Mouse (Mus musculus): ENCODE results near the gene Fgfr2. TPM values are rescaled to one million over a fixed set of nuclear protein-coding genes. Genes with fewer than 3 reads are reported as not detected.

Fgfr2 gene
- polyA plus RNA-seq (2016; fragmentation: Nextera tagmentation; extraction: Ambion mirVana), result 17.8 and 18.5 TPM in 2 replicates

DNA sequence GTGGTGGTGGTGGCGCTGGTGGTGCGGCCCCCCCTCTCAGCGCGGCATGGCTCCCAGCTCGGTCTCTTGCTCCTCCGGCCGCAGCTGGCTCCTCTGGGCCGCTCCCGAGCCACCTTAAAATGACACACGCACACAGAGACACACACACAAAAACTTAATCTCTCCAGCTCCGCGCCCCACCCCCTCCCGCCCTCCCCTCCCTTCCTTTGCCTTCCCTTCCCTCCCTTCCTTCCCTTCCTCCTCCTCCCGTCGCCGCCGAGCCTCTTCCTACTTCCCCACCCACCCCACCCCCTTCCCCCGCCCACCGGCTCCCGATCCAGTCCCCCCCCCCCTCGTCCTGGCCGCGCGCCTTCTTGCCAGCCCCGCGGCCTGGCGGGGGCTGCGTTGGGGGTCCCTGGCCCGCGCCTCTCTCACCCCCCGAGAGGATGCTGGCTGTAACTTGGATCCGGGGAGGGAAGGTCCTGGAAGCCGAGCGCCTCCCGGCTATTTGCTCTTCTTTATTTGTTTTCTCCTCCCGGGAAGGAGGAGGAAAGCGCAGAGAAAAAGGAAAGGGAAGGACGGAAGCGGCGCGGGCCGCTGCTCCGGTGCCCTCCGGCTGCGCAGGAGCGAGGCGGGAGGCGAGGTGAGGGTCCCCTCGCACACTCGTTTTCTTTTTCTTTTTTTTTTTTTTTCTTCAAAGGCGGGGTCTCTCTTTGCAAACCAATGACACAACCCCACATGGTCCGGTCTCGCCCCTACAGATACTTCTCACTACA, at the start of gene Fgfr2:
Gene Fgfr2 (minus strand): TSS at position 107 of the 755 bp plus-strand sequence.
- Histone ChIP-seq H3K9me3 (replicated peaks) (no peaks in the 10 kb centered on the region), H3K9ac (peak within 1 kb of the TSS; percentile 82), H3K27me3 (replicated peaks) (peaks cover 51% of the 10 kb centered on the region), H3K27ac (peak within 1 kb of the TSS; percentile 88), H3K4me3 (peak within 1 kb of the TSS; percentile 73), H3K4me1 (peaks cover 39% of the 10 kb centered on the region), H3K36me3 (no peaks in the 10 kb centered on the region), H3K4me2 (peak within 1 kb of the TSS; percentile 98)
- peak; percentile 49 for ATAC-seq
- 3% methylated on average over 32 of the region's 53 CpGs for WGBS (ENCODE audit: insufficient replicate concordance)

DNA sequence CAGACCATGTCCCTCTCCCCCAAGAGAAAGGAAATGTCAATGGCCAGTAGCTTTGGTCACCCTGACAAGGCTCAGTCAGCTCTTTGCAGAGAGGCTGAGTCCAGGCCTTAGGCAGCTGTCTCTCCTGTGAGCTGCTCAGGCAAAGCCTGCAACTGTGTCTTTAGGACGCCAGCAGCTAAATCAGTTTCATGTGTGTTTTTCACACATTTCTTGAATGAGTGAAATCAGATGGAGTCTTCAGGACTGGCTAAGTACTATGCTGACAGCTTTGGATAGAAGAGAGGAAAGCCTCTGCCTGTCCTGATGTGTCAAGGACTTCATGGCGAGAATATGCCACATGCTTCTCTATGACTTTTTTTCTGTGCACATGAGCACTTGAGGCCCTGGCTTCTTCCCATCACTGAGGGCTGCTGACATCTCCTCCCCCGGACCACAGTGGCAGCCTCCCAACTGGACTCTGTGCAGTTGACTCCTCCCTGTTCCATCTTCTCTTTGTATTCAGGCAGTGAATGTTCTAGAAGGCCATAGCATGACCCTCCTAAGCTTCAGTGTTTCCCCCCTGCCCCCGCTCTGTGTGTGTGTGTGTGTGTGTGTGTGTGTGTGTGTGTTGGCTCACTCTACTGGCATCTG, 48.4 kb upstream of the Fgfr2 start:
- Histone ChIP-seq H3K4me3 (no peak overlapping the region), H3K27ac (no peak overlapping the region), H3K4me2 (no peak overlapping the region), H3K9ac (no peak overlapping the region), H3K27me3 (replicated peaks) (no peaks in the 10 kb centered on the region), H3K4me1 (peaks cover 8% of the 10 kb centered on the region), H3K36me3 (no peaks in the 10 kb centered on the region), H3K9me3 (replicated peaks) (no peaks in the 10 kb centered on the region)
- no peak for ATAC-seq
- WGBS (ENCODE audit: insufficient replicate concordance), result 55% methylated on average over 4 of the region's 4 CpGs

DNA sequence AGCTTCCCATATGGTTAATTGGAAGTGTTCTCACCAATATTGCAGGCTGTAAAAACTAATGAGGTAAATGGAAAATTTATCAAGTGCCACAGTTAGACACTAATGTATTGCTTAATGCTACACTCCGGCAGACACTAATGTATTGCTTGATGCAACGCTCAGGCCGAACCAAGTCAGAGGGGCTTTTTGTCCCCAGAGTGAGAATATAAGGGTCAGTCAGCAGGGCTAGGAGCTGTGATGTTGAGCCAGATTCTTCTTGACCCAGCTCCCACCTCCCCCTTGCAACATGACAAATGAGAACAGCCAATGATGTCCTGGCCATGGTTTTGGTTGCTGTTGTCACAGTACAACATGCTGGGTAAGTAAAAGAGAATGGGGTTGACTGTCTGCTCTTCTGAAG, 45.8 kb upstream of the Fgfr2 start:
- Histone ChIP-seq H3K27me3 (replicated peaks) (no peaks in the 10 kb centered on the region), H3K4me2 (no peak overlapping the region), H3K27ac (no peak overlapping the region), H3K4me1 (no peaks in the 10 kb centered on the region), H3K4me3 (no peak overlapping the region), H3K9ac (no peak overlapping the region), H3K36me3 (no peaks in the 10 kb centered on the region), H3K9me3 (replicated peaks) (no peaks in the 10 kb centered on the region)
- WGBS (ENCODE audit: insufficient replicate concordance), result 87% methylated on average over 3 of the region's 3 CpGs
- no peak for ATAC-seq

GRCm38 (mm10) chr7:133167903-133168302, 44.8 kb upstream of the Fgfr2 start:
- H3K36me3 ChIP-seq, result no peaks in the 10 kb centered on the region
- no peak overlapping the region for H3K4me2 ChIP-seq
- H3K27me3 ChIP-seq (replicated peaks), result no peaks in the 10 kb centered on the region
- 67% methylated on average over 2 of the region's 2 CpGs for WGBS (ENCODE audit: insufficient replicate concordance)
- H3K4me1 ChIP-seq, result no peaks in the 10 kb centered on the region
- H3K9me3 ChIP-seq (replicated peaks), result no peaks in the 10 kb centered on the region
- ATAC-seq, result no peak
- H3K4me3 ChIP-seq, result no peak overlapping the region
- H3K27ac ChIP-seq, result no peak overlapping the region
- H3K9ac ChIP-seq, result no peak overlapping the region

DNA sequence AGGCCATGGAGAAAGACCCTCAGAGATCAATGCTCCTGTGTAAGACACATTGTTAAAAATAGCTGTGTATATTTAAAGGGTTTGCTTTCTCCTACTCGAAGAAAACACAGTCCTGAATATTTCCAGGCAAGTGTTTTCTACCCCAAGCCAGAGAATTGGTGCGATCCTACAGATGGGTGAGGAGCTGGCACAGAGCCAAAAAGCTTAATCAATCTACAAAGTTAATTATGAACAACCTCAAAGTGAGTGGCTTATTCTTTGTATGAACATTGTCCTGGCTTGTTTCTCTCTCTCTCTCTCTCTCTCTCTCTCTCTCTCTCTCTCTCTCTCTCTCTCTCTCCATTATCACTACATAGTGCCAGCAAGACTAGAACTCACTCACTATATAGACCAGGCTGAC, 41.6 kb upstream of the Fgfr2 start:
- Histone ChIP-seq H3K36me3 (no peaks in the 10 kb centered on the region), H3K27ac (no peak overlapping the region), H3K27me3 (replicated peaks) (no peaks in the 10 kb centered on the region), H3K4me1 (no peaks in the 10 kb centered on the region), H3K4me2 (no peak overlapping the region), H3K9me3 (replicated peaks) (no peaks in the 10 kb centered on the region), H3K4me3 (no peak overlapping the region), H3K9ac (no peak overlapping the region)
- WGBS (ENCODE audit: insufficient replicate concordance), result 46% methylated on average over 2 of the region's 2 CpGs
- ATAC-seq, result no peak

DNA sequence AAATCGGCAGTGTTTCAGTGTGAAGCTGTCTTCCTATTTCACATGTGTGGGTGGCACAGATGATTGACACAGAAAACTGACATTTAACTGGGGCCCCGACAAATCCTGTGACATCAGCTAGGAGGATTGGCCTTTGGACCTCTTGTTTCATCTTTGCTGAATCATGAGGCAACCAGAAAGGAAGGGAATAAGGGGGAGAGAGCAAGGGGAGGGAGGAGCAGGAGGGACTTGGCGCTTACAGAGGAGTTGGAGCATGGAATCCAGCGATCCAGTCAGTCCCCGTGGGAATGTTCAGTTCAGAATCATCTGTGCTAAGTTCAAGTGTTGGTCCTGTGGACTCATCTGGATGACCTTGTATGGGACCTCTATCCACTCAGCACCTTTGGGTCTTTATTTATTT, 39.9 kb upstream of the Fgfr2 start:
- Histone ChIP-seq H3K4me2 (no peak overlapping the region), H3K36me3 (no peaks in the 10 kb centered on the region), H3K4me3 (no peak overlapping the region), H3K4me1 (no peaks in the 10 kb centered on the region), H3K27ac (no peak overlapping the region), H3K9ac (no peak overlapping the region), H3K27me3 (replicated peaks) (no peaks in the 10 kb centered on the region), H3K9me3 (replicated peaks) (no peaks in the 10 kb centered on the region)
- 58% methylated on average over 5 of the region's 5 CpGs for WGBS (ENCODE audit: insufficient replicate concordance)
- ATAC-seq, result no peak

- no peak for ATAC-seq
- WGBS (ENCODE audit: insufficient replicate concordance), result 30% methylated on average over 2 of the region's 2 CpGs
- H3K36me3 ChIP-seq, result no peaks in the 10 kb centered on the region
- H3K9ac ChIP-seq, result no peak overlapping the region
- no peaks in the 10 kb centered on the region for H3K27me3 ChIP-seq (replicated peaks)
- no peak overlapping the region for H3K4me3 ChIP-seq
- H3K4me2 ChIP-seq, result no peak overlapping the region
- no peaks in the 10 kb centered on the region for H3K4me1 ChIP-seq
- H3K9me3 ChIP-seq (replicated peaks), result no peaks in the 10 kb centered on the region
- no peak overlapping the region for H3K27ac ChIP-seq
Observed at GRCm38 (mm10) chr7:133162131-133162530, 39.0 kb upstream of the Fgfr2 start.

DNA sequence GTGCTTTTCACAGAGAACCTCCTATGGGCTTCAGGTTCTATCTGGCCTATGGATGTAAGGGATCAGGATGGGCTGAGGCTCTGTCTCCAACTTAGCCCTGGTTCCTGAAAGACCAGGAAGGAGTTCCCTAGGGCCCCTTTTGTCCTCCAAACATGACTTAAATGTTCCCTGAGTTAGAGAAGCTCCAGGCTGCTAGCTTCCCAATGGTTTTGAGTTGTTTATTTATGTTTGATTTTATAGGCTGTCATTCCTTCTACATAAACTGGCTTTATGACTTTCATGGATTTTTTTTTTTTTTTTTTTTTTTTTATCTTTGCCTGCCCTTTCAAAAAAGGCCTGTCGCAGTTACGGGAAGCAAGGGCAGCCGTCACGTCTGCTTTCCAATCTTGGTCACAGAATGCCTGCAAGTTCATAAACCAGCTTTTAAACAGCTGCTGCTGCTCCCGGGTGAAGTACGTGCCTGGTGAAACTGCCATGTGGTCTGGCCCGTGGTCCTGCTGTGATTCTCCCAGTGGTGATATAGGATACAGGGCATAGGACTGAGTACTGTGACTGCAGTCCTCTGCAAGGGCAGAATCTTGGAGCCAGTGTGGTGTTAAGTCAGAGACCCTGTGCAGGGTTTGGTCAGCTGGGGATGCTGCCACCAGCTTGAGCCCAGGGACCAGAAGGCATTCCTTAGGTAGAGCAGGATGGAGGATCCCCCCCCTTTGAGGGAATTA, 38.4 kb upstream of the Fgfr2 start:
- Histone ChIP-seq H3K27ac (no peak overlapping the region), H3K27me3 (replicated peaks) (no peaks in the 10 kb centered on the region), H3K4me3 (no peak overlapping the region), H3K4me1 (no peaks in the 10 kb centered on the region), H3K4me2 (no peak overlapping the region), H3K9ac (no peak overlapping the region), H3K36me3 (no peaks in the 10 kb centered on the region), H3K9me3 (replicated peaks) (no peaks in the 10 kb centered on the region)
- 69% methylated on average over 7 of the region's 7 CpGs for WGBS (ENCODE audit: insufficient replicate concordance)
- ATAC-seq, result no peak

- Histone ChIP-seq H3K4me2 (no peak overlapping the region), H3K9ac (no peak overlapping the region), H3K9me3 (replicated peaks) (no peaks in the 10 kb centered on the region), H3K36me3 (no peaks in the 10 kb centered on the region), H3K4me3 (no peak overlapping the region), H3K4me1 (no peaks in the 10 kb centered on the region), H3K27me3 (replicated peaks) (no peaks in the 10 kb centered on the region), H3K27ac (no peak overlapping the region)
- WGBS (ENCODE audit: insufficient replicate concordance), result 74% methylated on average over 3 of the region's 3 CpGs
- no peak for ATAC-seq
Observed at GRCm38 (mm10) chr7:133159519-133159918, 36.4 kb upstream of the Fgfr2 start.

GRCm38 (mm10) chr7:133155621-133156020, 32.5 kb upstream of the Fgfr2 start:
- Histone ChIP-seq H3K9ac (no peak overlapping the region), H3K27me3 (replicated peaks) (no peaks in the 10 kb centered on the region), H3K4me1 (no peaks in the 10 kb centered on the region), H3K9me3 (replicated peaks) (no peaks in the 10 kb centered on the region), H3K27ac (no peak overlapping the region), H3K36me3 (no peaks in the 10 kb centered on the region), H3K4me2 (no peak overlapping the region), H3K4me3 (no peak overlapping the region)
- no peak for ATAC-seq
- WGBS (ENCODE audit: insufficient replicate concordance), result 76% methylated on average over 12 of the region's 12 CpGs

GRCm38 (mm10) chr7:133154846-133155245, 31.7 kb upstream of the Fgfr2 start:
- no peaks in the 10 kb centered on the region for H3K9me3 ChIP-seq (replicated peaks)

DNA sequence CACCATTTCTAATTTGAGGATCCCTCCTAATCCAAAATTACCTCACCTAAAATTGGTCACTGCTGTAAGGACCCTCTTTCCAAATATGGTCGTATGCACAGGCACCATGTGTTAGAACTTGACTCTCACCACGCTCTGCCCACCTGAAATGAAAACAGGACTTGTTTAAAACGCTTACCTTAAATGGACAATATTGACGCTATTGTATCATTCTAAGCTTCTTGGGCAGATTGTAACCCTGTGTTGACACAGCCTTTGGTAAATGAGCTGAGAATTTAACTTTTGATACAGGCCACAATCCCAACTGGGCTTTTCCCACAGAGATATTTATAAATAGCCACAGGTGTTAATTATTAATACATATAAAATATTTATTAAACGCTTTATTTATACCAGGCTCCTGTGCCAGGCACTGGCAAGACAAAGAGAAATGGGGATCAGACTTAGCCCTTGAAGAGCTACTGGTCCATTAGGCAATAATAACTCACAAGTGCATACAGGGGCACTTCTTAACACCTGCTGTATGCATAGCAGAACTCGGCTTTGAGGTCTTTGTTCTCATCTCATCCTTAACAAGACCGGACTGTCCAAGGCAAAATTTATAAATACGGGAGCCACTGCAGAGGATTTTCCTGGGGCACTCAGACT, 16.7 kb upstream of the Fgfr2 start:
- Histone ChIP-seq H3K36me3 (no peaks in the 10 kb centered on the region), H3K4me1 (no peaks in the 10 kb centered on the region), H3K27me3 (replicated peaks) (no peaks in the 10 kb centered on the region), H3K4me3 (no peak overlapping the region), H3K4me2 (no peak overlapping the region), H3K9ac (no peak overlapping the region), H3K9me3 (replicated peaks) (no peaks in the 10 kb centered on the region), H3K27ac (no peak overlapping the region)
- WGBS (ENCODE audit: insufficient replicate concordance), result 68% methylated on average over 8 of the region's 8 CpGs
- no peak for ATAC-seq

More at GRCm38 (mm10) chr7:133154846-133155245, 31.7 kb upstream of the Fgfr2 start:
- H3K9ac ChIP-seq, result no peak overlapping the region
- no peaks in the 10 kb centered on the region for H3K27me3 ChIP-seq (replicated peaks)
- no peak overlapping the region for H3K4me2 ChIP-seq
- 63% methylated on average over 6 of the region's 6 CpGs for WGBS (ENCODE audit: insufficient replicate concordance)
- no peaks in the 10 kb centered on the region for H3K36me3 ChIP-seq
- no peak overlapping the region for H3K27ac ChIP-seq
- H3K4me3 ChIP-seq, result no peak overlapping the region
- H3K4me1 ChIP-seq, result no peaks in the 10 kb centered on the region
- ATAC-seq, result no peak

Data from liver, embryonic 12.5 days (tissue).